Mouse (Mus musculus) spleen, postnatal 4 days (tissue): ENCODE results near the gene Cd81.
A peak's percentile ranks its signal among the peaks of the same experiment; 100 is the strongest.

Experiments used
- DNase-seq, 2 experiments: peaks; one replicate each; pipeline ENCODE4 v3.0.0; 2022; ENCODE audit warnings: low spot score in 2 of 2

Gene Cd81

DNA sequence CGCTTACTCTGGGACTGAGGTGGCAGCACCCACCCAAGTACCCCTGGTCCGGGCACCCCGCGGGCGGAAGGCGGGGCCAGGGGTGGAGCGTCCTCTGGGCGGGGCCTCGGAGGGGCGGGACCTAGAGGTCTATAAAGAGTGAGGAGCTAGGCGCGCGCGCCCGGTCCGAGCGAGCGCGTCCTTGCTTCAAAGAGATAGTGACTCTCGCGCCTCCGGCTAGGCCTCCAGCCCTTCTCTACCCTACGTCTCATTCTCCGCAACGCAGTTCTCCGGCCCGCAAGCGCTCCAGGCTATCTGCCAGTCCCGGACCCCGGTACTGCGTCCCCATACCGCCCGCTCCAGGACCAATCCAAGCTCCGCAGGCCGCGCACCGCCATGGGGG, at the start of gene Cd81:
Cd81 (plus strand) TSS at position 114 of the 382 bp plus-strand sequence.
- peak; percentile 92 to 96 for DNase-seq

DNA sequence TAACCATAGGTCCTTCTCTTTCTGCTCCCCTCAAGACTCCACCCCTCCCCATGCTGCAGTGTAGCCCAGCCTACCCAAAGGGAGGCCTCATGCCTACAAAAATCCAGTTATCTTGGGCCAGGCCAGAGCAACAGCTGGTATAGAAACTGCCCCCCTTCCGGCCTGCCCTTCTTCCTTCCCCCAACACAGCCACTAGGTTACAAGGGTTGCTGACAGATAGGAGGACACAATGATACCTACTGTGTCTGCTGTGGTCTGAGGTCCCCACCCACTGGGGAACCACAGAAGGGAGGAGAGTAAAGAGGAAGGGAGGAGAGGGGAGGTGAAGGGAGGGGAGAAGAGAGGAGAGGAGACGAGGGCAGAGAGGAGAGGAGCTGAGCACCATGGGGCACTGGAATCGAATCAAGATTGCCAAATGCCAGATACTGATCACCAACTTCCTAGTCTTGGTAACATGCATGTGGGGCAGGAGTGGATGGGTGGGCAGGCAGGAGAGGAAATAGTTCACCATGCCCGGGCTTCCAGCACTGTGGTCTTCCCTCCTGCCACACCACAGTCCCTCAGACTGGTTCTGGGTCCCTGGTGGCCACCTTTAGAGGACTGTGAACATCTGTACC, 47.7 kb upstream of the Cd81 start, which contains the start of gene Tspan32:
Tspan32 (plus strand) TSS at position 320 of the 617 bp plus-strand sequence.
- DNase-seq = peak; percentile 69 to 82

GRCm38 (mm10) chr7:143005344-143006096, 47.0 kb upstream of the Cd81 start:
- peak in 1 of 2 experiments; percentile 58 for DNase-seq

- peak; percentile 78 to 87 for DNase-seq
These were observed 46.3 kb upstream of the Cd81 start for GRCm38 (mm10) chr7:143006097-143006755.

DNA sequence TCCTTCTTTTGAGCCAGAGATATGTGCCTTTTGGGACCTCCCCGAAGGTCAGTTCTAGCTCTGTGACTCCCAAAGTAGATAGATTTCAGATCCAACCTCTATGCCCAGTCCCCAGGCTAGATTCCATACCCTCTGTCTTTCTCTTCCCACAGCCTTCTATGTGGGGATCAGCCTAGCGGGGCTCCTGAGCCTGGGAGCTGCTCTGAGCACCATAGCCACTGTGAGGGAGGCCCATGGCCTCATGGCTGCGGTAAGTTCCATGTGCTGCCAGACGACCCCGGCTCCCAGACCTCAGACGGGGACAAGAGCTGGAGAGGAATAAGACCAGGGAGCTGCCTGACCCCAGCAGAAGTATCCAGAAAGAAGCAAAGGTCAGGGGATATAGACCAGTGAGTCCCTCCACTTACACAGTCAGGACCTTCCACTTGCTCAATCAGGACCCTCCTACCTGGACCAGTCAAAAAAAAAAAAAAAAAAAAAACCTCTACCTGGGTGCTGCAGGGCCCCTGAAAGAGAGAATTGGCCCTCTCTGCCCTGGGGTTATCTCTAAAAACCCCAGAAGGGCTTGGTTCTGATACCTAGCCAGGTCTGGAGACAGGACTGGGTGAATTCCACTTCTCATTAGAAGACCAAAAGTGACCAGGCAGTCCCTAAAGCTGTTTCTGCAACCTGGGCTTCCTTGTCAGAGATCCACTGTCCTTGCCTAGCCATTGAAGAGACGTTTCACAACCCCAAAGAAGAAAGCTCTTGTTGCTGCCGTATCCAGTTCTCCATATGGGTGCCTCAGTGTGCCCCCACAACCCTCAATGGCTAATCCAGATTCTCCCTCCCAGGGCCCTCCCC, 45.6 kb upstream of the Cd81 start:
- DNase-seq = peak; percentile 46 to 81

DNA sequence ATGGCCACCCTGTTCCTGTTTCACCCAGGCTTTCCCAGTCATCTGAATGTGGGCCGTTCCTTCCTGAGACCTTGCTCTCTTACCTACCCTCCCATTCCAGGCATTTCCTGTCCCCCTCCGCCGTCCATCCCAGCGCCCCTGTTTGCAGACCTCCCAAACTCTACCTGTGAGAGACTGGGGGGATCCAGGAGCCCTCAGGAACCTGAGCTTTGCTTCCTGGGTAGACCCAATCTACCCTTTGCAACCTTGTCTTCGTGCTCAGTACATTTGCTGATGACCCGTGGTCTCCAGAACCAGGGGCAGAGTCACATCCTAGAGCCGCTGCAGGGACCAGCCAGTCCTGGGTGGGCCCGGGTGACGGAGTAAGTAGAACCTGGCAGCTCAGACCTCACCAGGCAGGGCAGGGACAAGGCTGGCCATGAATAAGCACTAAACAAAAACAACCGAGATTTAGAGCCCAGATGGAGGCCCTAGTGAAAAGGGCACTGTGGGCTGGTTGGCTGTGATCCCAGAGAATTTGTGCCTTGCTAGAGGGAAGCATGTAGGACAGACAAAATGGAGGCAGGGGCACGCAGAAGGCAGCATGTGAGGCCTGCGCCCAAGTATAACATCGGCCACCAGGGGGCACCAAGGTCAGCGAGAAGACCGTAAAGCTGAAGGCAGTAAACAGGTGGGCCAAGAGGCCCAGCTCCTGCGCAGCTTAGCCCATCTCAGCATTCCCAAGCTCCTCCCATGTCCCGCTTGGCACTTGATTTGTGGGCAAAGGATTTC, 44.8 kb upstream of the Cd81 start:
- peak; percentile 97 to 100 for DNase-seq

GRCm38 (mm10) chr7:143008370-143008926, 44.1 kb upstream of the Cd81 start:
- peak; percentile 38 to 77 for DNase-seq

DNA sequence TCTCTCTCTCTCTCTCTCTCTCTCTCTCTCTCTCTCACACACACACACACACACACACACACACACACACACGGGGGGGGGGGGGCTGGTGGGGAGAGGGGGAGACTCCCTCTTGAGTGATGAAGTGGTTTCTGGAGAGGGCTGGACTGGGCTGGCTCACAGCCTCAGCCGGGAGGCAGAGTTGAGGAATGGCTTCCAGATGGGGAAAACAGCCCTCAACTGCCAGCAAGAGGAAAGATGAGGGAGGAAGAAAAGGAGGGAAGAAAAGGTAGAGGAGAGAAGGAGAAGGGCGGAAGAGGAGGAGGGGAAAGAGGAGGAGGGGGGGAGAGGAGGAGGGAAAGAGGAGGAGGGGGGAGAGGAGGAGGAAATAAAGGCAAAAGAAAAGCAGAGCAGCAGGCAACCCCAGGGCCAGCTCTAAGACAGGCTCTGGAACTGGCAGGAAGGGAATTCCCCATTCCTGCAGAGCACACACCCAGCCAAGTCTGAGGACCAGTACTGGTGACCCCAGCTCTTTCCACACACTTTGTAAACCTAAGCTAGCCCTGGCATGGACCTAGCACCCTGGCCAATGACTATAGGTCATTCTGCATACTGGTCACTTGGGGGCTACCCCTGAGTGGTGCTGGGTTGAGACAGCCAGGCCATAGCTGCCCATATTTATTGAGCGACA, 43.4 kb upstream of the Cd81 start:
- no peak for DNase-seq

GRCm38 (mm10) chr7:143009996-143010395, 42.5 kb upstream of the Cd81 start:
- no peak for DNase-seq

- no peak for DNase-seq
These were observed 41.3 kb upstream of the Cd81 start for GRCm38 (mm10) chr7:143011226-143011625.

DNA sequence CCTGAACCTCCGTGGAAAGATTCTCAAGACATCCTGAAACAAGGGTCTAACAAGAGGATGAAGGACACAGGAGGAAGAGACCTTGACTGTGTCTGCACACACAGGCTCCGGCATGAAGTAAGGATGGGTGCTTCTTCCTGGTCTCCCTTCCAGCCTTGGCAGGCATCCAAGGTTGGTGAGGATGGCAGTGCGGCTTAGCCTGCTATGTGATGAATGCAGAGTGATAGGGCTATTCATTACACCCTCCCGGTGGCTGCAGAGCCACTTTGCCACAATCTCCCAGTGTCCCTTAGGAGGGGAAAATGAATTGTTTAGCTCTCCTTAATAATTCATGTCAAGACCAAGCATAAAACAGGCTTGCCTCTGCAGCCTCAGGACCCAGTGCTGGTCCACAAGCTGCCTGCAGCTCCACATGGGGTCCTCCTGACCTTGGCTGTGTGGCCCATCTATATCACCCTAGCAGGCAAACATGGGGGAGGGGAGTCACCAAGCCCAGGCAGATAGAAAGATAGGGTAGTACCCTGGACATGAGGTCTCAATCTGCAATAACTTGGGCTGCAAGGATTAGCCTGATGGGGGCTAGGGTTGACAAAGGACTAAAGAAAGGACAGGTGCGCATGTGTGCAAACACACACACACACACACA, 40.2 kb upstream of the Cd81 start:
- DNase-seq = no peak

- DNase-seq = no peak
These were observed 38.9 kb upstream of the Cd81 start for GRCm38 (mm10) chr7:143013420-143014178.

GRCm38 (mm10) chr7:143014862-143015659, 37.5 kb upstream of the Cd81 start:
- no peak for DNase-seq

DNA sequence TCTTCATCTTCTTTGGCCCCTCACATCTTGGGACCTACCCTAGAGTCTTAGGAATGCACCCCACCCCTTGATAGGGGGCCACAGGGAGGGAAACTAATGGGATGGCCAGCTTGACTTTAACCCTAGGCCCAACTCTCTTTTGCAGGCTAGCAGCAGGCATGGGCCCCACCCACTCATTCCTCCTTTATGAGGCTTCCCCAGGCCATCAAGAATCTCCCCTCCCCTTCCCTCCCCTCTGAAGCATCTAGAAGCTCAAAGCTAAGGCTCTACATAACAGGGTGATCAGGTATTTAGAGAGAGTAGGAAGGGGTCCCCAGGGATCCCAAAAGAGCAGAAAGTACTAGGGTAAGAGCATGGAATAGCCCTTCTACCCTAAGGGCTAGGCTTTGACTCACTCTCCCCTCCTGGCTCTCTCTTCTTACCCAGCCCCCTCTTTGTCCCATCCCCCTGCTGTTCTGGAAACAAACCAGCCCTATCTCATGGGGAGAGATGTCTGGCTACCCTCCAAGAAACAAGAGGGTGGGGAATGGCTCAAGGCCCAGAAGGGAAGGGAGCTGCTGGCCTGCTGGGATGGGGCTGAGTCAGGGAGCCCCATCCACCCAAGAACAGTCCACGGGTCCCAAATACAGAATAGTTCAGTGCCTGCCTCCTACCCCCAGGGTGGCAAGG, 36.6 kb upstream of the Cd81 start:
- no peak for DNase-seq

- peak in 1 of 2 experiments; percentile 62 for DNase-seq
These were observed 36.0 kb upstream of the Cd81 start for GRCm38 (mm10) chr7:143016424-143017142.

DNA sequence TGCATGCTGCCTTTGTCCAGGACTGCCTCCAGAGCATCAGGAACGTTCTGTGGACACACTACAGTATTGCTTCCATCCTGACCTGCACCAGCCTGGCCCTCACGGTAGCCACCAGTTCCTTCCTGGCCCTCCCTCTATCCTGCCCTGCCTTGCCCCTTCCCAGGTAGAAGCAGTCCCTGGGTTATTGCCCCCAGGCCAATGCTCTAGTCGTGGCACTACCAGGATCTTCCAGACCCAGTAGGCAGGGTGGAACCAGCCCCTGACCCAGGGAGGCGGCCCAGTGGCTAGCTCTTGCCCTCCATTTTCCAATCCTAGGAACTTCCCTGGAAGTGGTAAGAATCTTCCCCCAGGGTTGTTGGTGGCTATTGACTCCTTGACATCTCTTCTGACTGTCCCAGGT, 35.4 kb upstream of the Cd81 start:
- DNase-seq = peak in 1 of 2 experiments; percentile 61

DNA sequence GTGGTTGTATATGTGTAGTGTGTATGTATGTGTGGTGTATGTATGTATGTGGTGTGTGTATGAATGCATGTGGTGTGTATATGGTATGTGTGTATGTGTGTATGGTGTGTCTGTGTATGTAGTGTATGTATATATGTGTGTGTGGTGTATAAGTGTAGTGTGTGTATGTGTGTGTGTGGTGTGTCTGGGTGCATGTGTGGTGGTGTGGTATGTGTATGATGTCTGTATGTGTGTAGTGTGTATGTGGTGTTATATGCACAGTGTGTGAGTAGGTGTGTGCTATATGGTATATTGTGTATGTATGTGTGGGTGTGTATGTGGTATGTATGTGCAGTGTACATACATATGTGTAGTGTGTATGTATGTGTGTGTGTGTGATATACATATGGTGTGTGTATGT, 32.5 kb upstream of the Cd81 start:
- DNase-seq = no peak
